Comparison of ENCODE assay signal across 9 mouse cellular contexts in the genomic region with DNA sequence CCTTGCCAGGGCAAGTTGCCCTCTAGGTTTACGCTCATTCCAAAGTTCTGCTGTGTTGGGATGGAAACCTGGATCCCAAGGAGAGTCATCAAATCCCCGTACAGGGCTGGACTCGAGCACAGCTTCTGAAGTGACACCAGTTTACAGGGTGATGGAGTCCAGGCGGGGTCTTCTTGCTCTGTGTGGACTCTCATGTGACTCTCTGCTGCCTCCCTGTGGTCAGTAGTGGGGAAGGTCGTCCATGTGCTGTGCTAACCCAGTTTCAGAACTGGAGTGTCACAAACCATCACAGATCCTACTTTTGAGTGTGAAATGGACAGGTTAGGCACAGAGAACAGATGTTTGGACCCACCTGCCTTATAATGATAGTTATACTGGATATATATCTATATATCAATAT. TPM values are rescaled to one million over a fixed set of nuclear protein-coding genes. Genes with fewer than 3 reads are reported as not detected.
DNase-seq lines count a peak whose midpoint lies in the region; ATAC-seq and TF ChIP-seq lines count a peak whose summit lies in the region.
"Had no signal": no experiment of that assay in that cellular context is flagged by ENCODE, and none has a peak within 500 bp of the region (broad histone marks: within the 10 kb centered on the region; RNA-seq: fewer than 3 reads in every experiment).

No protein-coding gene starts in this region.

- H3K27me3 ChIP-seq in G1E (ENCODE audit: insufficient read depth, low read length) = peaks cover 5% of the 10 kb centered on the region
- no peaks in the 10 kb centered on the region for H3K27me3 ChIP-seq in forebrain, embryonic 15.5 days
- H3K27me3 ChIP-seq in lung, embryonic 16.5 days (ENCODE audit: control insufficient read depth, insufficient read depth, low read depth, low read length) = no peaks in the 10 kb centered on the region
- H3K27me3 ChIP-seq: liver, embryonic 15.5 days had no signal

- peak; percentile 45; the same call in 1 of the 2 replicates for ATAC-seq in G1E (ENCODE audit: extremely low read depth, insufficient number of reproducible peaks, low FRiP score, poor library complexity, severe bottlenecking)
- peak; percentile 89 for ATAC-seq in forebrain, embryonic 15.5 days (replicated peaks)
- ATAC-seq in hematopoietic stem cell, adult 5-6 weeks (replicated peaks in 1 of 2; ENCODE audit: insufficient read depth in 1 of 2, low FRiP score in 2 of 2, low TSS enrichment in 1 of 2, low read depth in 1 of 2, poor library complexity in 2 of 2, severe bottlenecking in 2 of 2) = peak; percentile 83 to 89
- ATAC-seq in lung, embryonic 16.5 days (ENCODE audit: low read depth) = peak; percentile 71

- no peak overlapping the region for H3K9ac ChIP-seq in forebrain, embryonic 15.5 days (replicated peaks)
- H3K9ac ChIP-seq in lung, embryonic 16.5 days (ENCODE audit: low read length) = no peak overlapping the region
- H3K9ac ChIP-seq: liver, embryonic 15.5 days had no signal

- no peak overlapping the region for H3K4me2 ChIP-seq in forebrain, embryonic 15.5 days (replicated peaks)
- H3K4me2 ChIP-seq in lung, embryonic 16.5 days (ENCODE audit: low read depth, low read length) = no peak overlapping the region
- H3K4me2 ChIP-seq: liver, embryonic 15.5 days had no signal

- no peaks in the 10 kb centered on the region for H3K36me3 ChIP-seq in G1E (replicated peaks)
- H3K36me3 ChIP-seq in forebrain, embryonic 15.5 days = no peaks in the 10 kb centered on the region
- no peaks in the 10 kb centered on the region for H3K36me3 ChIP-seq in lung, embryonic 16.5 days (ENCODE audit: control insufficient read depth, insufficient read depth, low read length)
- H3K36me3 ChIP-seq: liver, embryonic 15.5 days had no signal

- peak; percentile 39 for DNase-seq in G1E (ENCODE audit: low spot score)
- DNase-seq in c-Kit-positive CD71-positive TER-119-positive erythroid progenitor cells, embryonic 14.5 days (ENCODE audit: low spot score) = peak; percentile 40
- peak; percentile 15 to 82 for DNase-seq in layer of hippocampus, adult 18-20 months (ENCODE audit: low spot score in 2 of 2)
- peak; percentile 32 for DNase-seq in retina, adult 2 months (ENCODE audit: low read depth, low spot score)
- peak; percentile 83 for DNase-seq in thymus, postnatal 4 days

- H3K4me3 ChIP-seq in G1E (ENCODE audit: low read depth, low read length) = no peak overlapping the region
- no peak overlapping the region for H3K4me3 ChIP-seq in forebrain, embryonic 15.5 days
- H3K4me3 ChIP-seq in lung, embryonic 16.5 days (ENCODE audit: low read length) = no peak overlapping the region
- H3K4me3 ChIP-seq: liver, embryonic 15.5 days had no signal

- no peak overlapping the region for H3K27ac ChIP-seq in forebrain, embryonic 15.5 days (replicated peaks)
- no peak overlapping the region for H3K27ac ChIP-seq in lung, embryonic 16.5 days (ENCODE audit: low read length)
- H3K27ac ChIP-seq: liver, embryonic 15.5 days had no signal

- peak; percentile 51 for TF ChIP-seq CTCF in G1E (IDR thresholded peaks at IDR 0.05; ENCODE audit: low read depth, low read length)

- H3K4me1 ChIP-seq in G1E (ENCODE audit: insufficient read depth, low read depth, low read length) = peaks cover 3% of the 10 kb centered on the region; the same call in 1 of the 2 replicates
- H3K4me1 ChIP-seq in forebrain, embryonic 15.5 days = no peaks in the 10 kb centered on the region
- H3K4me1 ChIP-seq in lung, embryonic 16.5 days (replicated peaks; ENCODE audit: control insufficient read depth, insufficient read depth, low read length) = peaks cover 2% of the 10 kb centered on the region; the same call in 1 of the 2 replicates
- H3K4me1 ChIP-seq: liver, embryonic 15.5 days had no signal

- WGBS in forebrain, embryonic 15.5 days = 24% methylated on average over 5 of the region's 5 CpGs
- WGBS in lung, embryonic 16.5 days = 22% methylated on average over 5 of the region's 5 CpGs

- H3K9me3 ChIP-seq in G1E (replicated peaks) = peaks cover 16% of the 10 kb centered on the region
- no peaks in the 10 kb centered on the region for H3K9me3 ChIP-seq in forebrain, embryonic 15.5 days
- H3K9me3 ChIP-seq in lung, embryonic 16.5 days (ENCODE audit: control insufficient read depth, low read length) = no peaks in the 10 kb centered on the region

RNA-seq across cellular contexts. Expression of gene Cckar, which starts 35.2 kb away (rescaled TPM):
- total RNA-seq in G1E (2014; fragmentation: Nextera tagmentation) (not detected in 2 replicates), G1E (2017) (0.11 TPM in 1 of 2 replicates, not detected in the other)
- not detected in 2 replicates for polyA plus RNA-seq in G1E (2012)
- 0.69 and 1.00 TPM in 2 replicates for polyA plus RNA-seq in forebrain, embryonic 15.5 days (2015; fragmentation: Nextera tagmentation; extraction: Ambion mirVana)
- not detected in 2 replicates for total RNA-seq in hematopoietic stem cell, adult 5-6 weeks (2017)
- not detected for total RNA-seq in layer of hippocampus, adult 18-20 months (2021)
- polyA plus RNA-seq in lung, embryonic 16.5 days (2015; fragmentation: Nextera tagmentation; extraction: Ambion mirVana) = 45.3 and 48.7 TPM in 2 replicates

Comparison
In these comparisons a context has a peak if more than half of its experiments do, and no peak if none do; other contexts are left out.
1. DNase-seq: peak in every context shown above with its lines; median percentile 83 in thymus, postnatal 4 days; 48 in layer of hippocampus, adult 18-20 months; 40 in c-Kit-positive CD71-positive TER-119-positive erythroid progenitor cells, embryonic 14.5 days; 39 in G1E; 32 in retina, adult 2 months.